Mouse (Mus musculus) embryonic fibroblast, embryonic 13.5 days (primary cell): ENCODE measurements at regions not wholly inside any gene's neighbourhood (a gene's known extent, or its start where the extent isn't known, plus 50 kb on each side); places are given as distances from the start of the nearest gene placed in this dataset.

Experiments
- CTCF ChIP-seq: IDR thresholded peaks from 2 replicates; pipeline ENCODE4 v1.5.1; 2011; ENCODE audit warnings: mild to moderate bottlenecking, control low read depth, low read length, moderate library complexity, borderline replicate concordance; ENCODE audit not compliant: insufficient read depth
- POLR2A ChIP-seq: IDR thresholded peaks from 2 replicates; pipeline ENCODE4 v1.6.1; 2011; ENCODE audit warnings: low read depth, mild to moderate bottlenecking, control low read depth, low read length, moderate library complexity

DNA sequence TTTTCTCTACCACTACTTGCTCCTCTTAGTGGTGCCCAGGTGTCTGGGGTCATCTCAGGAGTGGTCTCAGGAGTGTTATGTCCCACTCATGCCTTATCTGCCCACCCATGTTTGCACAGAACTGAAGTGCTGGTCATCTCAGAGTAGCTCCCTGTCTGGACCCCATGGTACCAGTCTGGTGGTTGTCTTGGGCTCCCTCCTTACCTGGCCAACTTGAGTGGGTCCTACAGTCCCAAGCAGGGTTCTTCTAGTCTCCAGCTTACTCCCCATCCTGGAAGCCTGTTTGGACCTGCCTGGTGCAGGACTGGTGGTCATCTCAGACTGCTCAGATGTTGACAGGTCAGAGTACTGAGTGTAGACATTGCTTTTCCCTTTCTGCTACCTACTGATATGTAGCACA is 94.0 kb upstream of the Cep126 start:
- TF ChIP-seq POLR2A, result no peak
- no peak for TF ChIP-seq CTCF
